Mouse (Mus musculus) layer of hippocampus, adult 18-20 months (tissue): ENCODE data around the gene Hdgfl2. TPM values are rescaled to one million over a fixed set of nuclear protein-coding genes. Genes with fewer than 3 reads are reported as not detected.

Experiments
- DNase-seq, 2 experiments: peaks; one replicate each; pipeline ENCODE4 v3.0.0; 2022; ENCODE audit warnings: low spot score in 2 of 2
- long read RNA-seq: library from polyadenylated mRNA; stranded (forward); transcript quantifications from one replicate; pipeline ENCODE4 v2.0.0, GENCODE M21; 2021
- total RNA-seq, 2 experiments: library from RNA; stranded (reverse); gene quantifications; 2 replicates each; pipeline ENCODE4 v1.2.3; 2021

The Hdgfl2 gene
- 100 to 1,000 TPM; 105 to 107 TPM for total RNA-seq
- long read RNA-seq, transcript Hdgfl2-212 (16 exons, 2,270 nt), result major isoform, 41 of 128 reads
- long read RNA-seq, transcript Hdgfl2-210 (16 exons, 2,238 nt), result minor isoform, 13 of 128 reads
- long read RNA-seq, partial matches to known transcripts, result 7 of 128 reads
- long read RNA-seq, other reads (novel, unspliced or antisense), result 64 of 128 reads

DNA sequence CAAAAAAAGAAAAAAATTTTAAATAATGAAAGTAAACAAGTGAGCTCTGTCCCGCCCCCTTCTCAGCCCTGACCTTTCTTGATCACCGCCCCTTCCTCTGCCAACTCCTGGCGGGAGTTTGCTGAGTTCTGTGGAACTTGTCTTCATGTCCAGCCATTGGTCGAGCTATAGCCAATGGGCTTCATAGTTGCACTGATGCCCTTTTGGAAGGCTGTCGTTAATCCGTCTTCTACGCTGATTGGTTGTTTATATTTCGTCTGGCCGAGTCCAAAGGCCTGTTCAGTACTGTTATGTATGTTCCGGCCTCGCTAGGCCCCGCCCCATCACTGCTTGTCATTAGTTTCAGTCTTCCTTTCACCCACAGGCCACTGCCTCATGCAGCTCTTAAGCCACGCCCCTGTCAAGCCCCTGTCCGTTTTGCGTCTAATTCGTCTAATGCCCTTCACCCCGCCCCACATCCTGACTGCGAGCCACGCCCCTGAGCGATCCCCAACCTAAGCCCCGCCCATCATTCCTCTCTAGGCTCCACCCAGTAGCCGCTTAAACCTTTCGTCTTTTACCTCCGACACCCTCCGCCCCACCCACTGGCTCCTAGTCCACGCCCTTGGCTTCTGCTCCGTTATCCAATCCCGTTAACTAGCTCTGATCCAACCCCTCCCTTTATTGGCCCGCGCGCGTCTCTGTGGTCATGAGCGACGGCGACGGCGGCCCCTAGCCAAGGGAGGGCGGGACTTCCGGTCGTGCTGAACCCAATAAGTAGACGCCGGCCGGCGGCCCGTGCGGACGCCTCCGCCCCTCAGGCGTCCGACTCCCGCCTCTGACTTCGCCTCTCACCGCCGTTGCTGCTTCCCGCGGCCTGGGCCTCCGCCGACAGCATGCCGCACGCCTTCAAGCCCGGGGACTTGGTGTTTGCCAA lies at the start of gene Hdgfl2:
Gene Hdgfl2, plus strand, starts transcription at position 755 of the 916 bp plus-strand sequence.
- peak; percentile 100 for DNase-seq

DNA sequence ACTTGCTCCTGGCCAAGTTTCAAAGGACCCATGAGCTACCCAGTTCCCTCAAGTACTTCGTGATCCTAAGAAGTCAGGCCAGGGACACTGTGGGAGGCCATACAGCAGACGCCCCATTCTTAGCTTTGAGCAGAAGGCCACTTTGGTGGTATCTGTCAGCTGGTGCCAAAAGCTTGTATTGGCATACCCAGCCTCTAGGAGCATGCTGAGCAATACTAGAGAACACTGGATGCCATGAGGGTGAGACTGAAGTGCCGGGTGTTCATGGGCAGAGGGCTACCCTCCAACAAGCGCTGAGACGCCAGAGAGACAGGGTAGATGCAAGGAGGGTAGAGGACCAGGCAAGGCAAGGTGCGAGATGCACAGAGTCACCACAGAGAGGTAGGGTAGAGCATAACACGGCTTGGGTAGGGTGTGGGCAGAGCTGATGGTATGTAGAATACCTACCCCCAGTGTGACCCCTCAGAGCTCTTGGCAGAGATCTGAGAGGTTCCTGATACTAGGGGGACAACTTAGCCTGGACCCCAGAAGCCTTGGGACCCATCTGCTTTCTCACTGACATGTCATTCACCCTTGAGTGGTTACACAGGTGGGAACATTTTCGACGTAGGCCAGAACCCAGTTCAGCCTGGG lies 49.1 kb upstream of the Hdgfl2 start:
- DNase-seq, result peak in 1 of 2 experiments; percentile 15

GRCm38 (mm10) chr17:56030919-56031318 lies 48.5 kb upstream of the Hdgfl2 start:
- DNase-seq, result peak in 1 of 2 experiments; percentile 17

DNA sequence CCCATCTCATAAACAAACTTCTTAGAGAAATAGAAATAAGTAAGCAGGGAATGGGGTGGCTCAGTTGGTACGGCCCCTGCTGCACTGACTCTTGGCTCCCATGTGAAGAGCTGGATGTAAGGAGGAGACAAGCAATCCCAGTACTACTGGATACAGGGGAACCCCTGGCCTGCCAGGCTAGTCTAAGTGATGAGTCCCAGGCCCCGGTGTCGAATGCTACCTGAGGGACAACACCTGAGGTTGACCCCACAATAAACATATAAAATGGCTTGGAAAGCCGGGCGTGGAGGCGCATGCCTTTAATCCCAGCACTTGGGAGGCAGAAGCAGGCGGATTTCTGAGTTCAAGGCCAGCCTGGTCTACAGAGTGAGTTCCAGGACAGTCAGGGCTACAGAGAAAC lies 48.0 kb upstream of the Hdgfl2 start:
- no peak for DNase-seq

- DNase-seq, result peak in 1 of 2 experiments; percentile 7
Measured at GRCm38 (mm10) chr17:56032127-56032733, 47.2 kb upstream of the Hdgfl2 start.

GRCm38 (mm10) chr17:56032831-56033230 lies 46.6 kb upstream of the Hdgfl2 start:
- DNase-seq, result no peak

DNA sequence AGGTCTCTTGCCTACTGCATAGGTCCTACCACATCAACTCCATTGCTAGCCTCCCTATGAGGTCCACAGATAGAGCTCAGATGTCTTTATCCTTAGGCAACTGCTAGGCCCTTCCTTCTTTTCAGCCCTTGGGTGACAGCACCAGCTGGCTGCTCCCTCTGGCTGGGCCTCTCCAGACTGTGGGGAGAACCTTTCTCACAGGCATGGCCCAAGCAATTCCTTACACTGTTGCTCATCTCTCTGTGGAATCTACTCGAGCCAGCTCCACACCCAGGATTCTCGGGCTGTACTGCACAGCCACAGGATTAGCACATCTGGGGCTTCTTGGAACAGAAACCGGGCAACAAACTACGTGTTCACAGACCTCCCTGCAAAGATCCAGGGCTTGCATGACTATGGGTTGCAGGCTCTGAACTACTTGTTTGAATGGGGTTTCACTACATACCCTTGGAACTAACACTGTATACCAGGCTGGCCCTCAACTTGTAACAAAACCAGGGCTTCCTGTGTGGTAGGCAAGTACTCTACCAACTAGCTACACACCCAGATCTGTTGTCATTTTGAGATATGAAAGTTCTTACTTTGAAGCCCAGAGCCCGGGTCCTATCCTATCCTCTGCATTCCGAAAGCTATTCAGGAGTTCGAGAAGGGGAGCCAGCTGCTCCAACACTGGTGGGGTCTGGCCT lies 45.3 kb upstream of the Hdgfl2 start:
- no peak for DNase-seq

DNA sequence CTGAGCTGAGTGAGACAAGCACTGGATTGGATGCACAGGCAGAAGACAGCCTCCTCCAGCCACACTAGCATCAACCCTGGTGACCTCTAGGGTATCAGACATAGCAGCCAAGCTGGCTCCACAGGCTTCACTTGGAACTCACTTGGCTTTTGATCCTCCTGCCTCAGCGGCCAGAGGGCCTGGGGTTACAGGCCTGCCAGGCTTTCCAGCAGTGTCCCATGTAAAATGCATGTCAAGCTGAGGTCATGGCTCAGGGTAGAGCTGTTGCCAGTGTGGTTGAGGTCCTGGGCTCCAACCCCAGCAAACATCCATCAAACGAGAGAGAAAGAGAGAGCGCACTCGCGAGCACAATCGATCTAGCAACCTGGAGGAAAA lies 44.7 kb upstream of the Hdgfl2 start:
- DNase-seq, result peak in 1 of 2 experiments; percentile 5

DNA sequence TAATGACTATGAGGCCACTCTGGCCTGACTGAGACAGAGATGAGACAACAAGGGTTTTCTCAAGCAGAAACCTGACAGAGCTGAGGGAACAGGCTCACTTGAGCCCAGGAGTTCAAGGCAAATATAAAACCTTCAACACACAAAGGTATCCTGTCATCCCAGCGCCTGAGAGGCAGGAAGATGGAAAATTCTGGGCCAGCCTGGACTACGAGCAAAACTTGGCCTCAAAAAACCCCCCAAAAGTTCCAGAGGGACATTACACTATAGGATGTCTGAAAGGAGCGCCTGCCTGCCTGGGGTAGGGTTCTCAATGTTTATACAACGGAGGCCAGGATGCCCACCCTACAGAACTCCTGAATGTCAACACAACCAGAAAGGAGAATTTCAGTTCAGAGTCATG lies 44.2 kb upstream of the Hdgfl2 start:
- DNase-seq, result peak in 1 of 2 experiments; percentile 6

- DNase-seq, result peak; percentile 99
Measured at GRCm38 (mm10) chr17:56036176-56036900, 43.1 kb upstream of the Hdgfl2 start, which contains the start of gene Sh3gl1. Sh3gl1 (minus strand) TSS chr17:56036635.

DNA sequence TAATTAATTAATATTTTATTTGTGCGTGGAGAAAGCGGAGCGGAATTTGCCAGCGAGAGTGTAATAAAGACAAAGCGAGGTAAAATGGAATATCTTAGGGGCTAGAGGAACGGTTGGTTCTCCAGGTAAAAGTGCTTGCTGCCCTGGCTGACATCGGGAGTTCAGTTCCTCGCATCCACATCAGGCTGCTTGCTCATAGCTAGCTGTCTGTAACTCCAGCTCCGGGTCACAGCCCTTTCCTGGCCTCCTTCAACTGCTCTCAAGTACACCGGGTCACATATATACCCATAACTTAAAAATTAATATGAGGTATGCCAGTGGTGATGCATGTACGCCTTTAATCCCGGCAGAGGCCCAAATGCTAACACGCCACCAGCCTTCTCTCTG lies 42.5 kb upstream of the Hdgfl2 start:
- no peak for DNase-seq

- DNase-seq, result no peak
Measured at GRCm38 (mm10) chr17:56038583-56039261, 40.7 kb upstream of the Hdgfl2 start.

GRCm38 (mm10) chr17:56039345-56039744 lies 40.1 kb upstream of the Hdgfl2 start:
- DNase-seq, result no peak

- DNase-seq, result peak; percentile 95 to 98
Measured at GRCm38 (mm10) chr17:56040030-56040856, 39.2 kb upstream of the Hdgfl2 start, which contains the start of gene Chaf1a. Chaf1a (plus strand) TSS chr17:56040439.

GRCm38 (mm10) chr17:56040857-56041163 lies 38.6 kb upstream of the Hdgfl2 start:
- no peak for DNase-seq

DNA sequence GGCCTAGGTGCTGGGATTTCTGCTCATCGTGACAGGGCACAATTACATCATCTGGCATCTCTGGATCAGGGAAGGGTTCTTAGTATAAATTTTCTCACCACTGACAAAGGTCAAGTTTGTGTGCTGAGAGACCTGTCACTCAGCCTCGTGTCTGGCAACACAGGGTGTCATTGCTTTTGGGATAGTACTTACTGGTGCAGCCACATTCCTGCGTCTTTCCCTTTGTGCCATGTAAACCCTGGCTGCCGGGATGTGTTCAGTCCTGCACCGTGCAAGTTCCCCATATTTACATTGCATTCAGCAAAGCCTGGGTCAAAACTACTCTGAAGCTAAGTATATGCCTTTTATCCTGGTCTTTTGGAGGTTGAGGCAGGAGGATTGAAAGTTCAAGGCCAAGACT lies 28.1 kb upstream of the Hdgfl2 start:
- no peak for DNase-seq

DNA sequence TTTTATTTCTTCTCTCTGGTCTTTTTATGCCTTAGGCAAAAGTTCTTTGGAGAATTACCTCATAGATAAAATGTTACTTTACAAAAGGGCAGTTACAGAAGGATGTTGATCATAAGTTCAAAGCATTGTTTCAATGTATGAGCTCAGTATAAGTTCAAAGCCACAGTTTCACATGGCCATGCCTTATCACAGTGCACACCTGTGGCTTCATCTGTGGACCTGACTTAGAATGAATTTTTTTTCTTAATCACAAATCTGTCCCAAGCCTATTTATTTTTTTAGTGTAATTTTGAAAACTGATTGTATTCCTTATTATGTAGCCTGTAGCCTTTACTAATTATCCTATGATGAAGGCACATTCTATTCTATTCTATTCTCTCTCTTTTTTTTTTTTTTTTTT lies 24.5 kb upstream of the Hdgfl2 start:
- no peak for DNase-seq

GRCm38 (mm10) chr17:56055945-56056678 lies 23.3 kb upstream of the Hdgfl2 start:
- no peak for DNase-seq
